Mouse (Mus musculus) neural tube, embryonic 13.5 days (tissue): ENCODE results near the gene Usmg5. TPM values are rescaled to one million over a fixed set of nuclear protein-coding genes. Genes with fewer than 3 reads are reported as not detected.

ENCODE experiments used
- ATAC-seq: fragments of 200-750 bp; cut with Nextera tagmentation; 2 replicates; pipeline ENCODE4 v1.8.0; 2017; ENCODE audit warnings: low read depth, mild to moderate bottlenecking, moderate TSS enrichment, moderate library complexity
- H3K27ac ChIP-seq: fragments of 300-500 bp; sonication (generic); replicated peaks from 2 replicates; pipeline ENCODE4 v1.5.1; 2015; ENCODE audit warnings: moderate library complexity, mild to moderate bottlenecking, inconsistent platforms
- H3K27me3 ChIP-seq: fragments of 300-500 bp; sonication (generic); 2 replicates; pipeline ENCODE4 v1.6.1; 2015; ENCODE audit warnings: mild to moderate bottlenecking, inconsistent platforms
- H3K36me3 ChIP-seq: fragments of 300-500 bp; sonication (generic); 2 replicates; pipeline ENCODE4 v1.6.1; 2015; ENCODE audit warnings: mild to moderate bottlenecking, inconsistent platforms
- H3K4me1 ChIP-seq: fragments of 300-500 bp; sonication (generic); replicated peaks from 2 replicates; pipeline ENCODE4 v1.6.1; 2015; ENCODE audit warnings: inconsistent platforms
- H3K4me2 ChIP-seq: fragments of 300-500 bp; sonication (generic); 2 replicates; pipeline ENCODE4 v1.6.1; 2015; ENCODE audit warnings: inconsistent platforms, mild to moderate bottlenecking, moderate library complexity
- H3K4me3 ChIP-seq: fragments of 300-500 bp; sonication (generic); 2 replicates; pipeline ENCODE4 v1.5.1; 2015; ENCODE audit warnings: mild to moderate bottlenecking, inconsistent platforms
- H3K9ac ChIP-seq: fragments of 300-500 bp; sonication (generic); 2 replicates; pipeline ENCODE4 v1.6.1; 2015; ENCODE audit warnings: moderate library complexity, mild to moderate bottlenecking, inconsistent platforms
- H3K9me3 ChIP-seq: fragments of 300-500 bp; sonication (generic); 2 replicates; pipeline ENCODE4 v1.6.1; 2016; ENCODE audit warnings: inconsistent platforms
- WGBS: fragments of 180-500 bp; shearing (Covaris S2); methylation state at CpG from one replicate; pipeline ENCODE4 v1.1.7; 2015; 5-methylcytosine and 5-hydroxymethylcytosine counted together
- polyA plus RNA-seq: library from polyadenylated mRNA; unstranded; fragments of >200 nt; fragmentation: Nextera tagmentation; extraction: Ambion mirVana; gene quantifications from 2 replicates; pipeline ENCODE4 v1.2.1, GENCODE M21; 2015

The Usmg5 gene
- polyA plus RNA-seq, 1 experiment from 2014 or later: 1,642 TPM

DNA sequence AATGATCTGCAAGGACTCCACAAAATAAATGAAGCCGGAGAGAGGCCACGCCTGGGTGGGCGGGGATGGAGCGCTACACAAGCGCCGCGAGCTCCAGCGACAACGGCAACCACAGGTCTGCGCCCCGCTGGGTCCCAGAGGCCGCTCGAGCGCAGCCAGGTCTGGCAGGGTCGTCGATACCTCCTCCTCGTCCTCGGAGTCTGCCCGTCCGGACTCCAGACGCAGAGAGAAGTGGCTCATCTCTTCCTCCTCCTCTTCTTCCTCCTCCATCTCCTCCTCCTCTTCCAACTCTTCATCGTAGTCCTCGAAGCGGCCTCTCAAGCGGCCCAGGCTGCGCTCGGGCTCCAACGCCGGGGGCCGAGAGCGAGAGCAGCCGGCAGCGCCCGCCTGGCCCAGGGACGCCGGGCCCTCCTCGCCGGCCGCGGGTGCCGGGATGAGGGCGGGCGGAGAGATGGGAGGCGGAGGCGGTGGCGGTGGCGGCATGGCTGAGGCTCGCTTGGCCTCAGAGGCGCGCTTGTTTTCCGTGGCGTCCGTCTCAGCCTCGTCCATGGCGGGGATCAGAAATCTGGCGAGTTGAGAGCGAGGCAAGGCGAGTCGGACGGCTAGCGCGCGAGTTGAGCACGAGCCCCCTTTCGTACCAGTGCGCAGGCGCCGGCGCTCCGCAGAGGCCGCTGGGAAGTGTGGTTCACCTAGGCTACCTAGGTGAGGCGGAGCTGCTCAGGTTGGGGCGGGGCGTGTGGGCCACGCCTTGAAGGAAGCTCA is 40.0 kb downstream of the Usmg5 start, which contains the start of gene Pcgf6:
Gene Pcgf6, minus strand, starts transcription at position 636 of the 762 bp plus-strand sequence.
- Histone ChIP-seq H3K9ac (peak within 1 kb of the TSS; percentile 84), H3K4me3 (peak within 1 kb of the TSS; percentile 83), H3K9me3 (no peaks in the 10 kb centered on the region), H3K36me3 (peaks cover 27% of the 10 kb centered on the region), H3K4me2 (peak within 1 kb of the TSS; percentile 73), H3K4me1 (peaks cover 19% of the 10 kb centered on the region), H3K27me3 (no peaks in the 10 kb centered on the region), H3K27ac (peak within 1 kb of the TSS; percentile 93)
- ATAC-seq: peak; percentile 95
- under 1% methylated on average over 75 of the region's 75 CpGs for WGBS

DNA sequence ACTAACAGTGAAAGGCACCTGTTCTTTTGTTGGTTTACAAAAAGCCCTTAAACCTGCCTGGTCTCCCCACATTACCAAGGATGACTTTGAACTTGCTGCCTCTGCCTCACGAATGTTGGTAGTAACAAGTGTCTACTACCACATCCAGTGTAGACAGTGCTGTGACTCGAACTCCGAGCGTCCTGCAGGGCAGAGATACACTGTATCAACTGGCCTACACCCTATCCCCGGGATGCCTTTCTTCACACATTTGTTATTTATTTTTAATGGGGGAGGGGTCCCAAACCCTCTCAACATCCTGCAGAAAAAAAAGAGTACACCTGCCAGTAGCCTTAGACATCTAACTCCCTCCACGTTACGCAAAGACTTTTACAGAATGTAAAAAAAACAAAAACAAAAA is 40.6 kb downstream of the Usmg5 start:
- H3K36me3 ChIP-seq: peaks cover 32% of the 10 kb centered on the region
- peak overlapping the region; percentile 84 for H3K9ac ChIP-seq
- WGBS: 7% methylated on average over 7 of the region's 7 CpGs
- peak; percentile 62; the same call in 1 of the 2 replicates for ATAC-seq
- peaks cover 19% of the 10 kb centered on the region for H3K4me1 ChIP-seq
- peak overlapping the region; percentile 83 for H3K4me3 ChIP-seq
- H3K27me3 ChIP-seq: no peaks in the 10 kb centered on the region
- peak overlapping the region; percentile 73 for H3K4me2 ChIP-seq
- H3K9me3 ChIP-seq: no peaks in the 10 kb centered on the region
- H3K27ac ChIP-seq: peak overlapping the region; percentile 93

DNA sequence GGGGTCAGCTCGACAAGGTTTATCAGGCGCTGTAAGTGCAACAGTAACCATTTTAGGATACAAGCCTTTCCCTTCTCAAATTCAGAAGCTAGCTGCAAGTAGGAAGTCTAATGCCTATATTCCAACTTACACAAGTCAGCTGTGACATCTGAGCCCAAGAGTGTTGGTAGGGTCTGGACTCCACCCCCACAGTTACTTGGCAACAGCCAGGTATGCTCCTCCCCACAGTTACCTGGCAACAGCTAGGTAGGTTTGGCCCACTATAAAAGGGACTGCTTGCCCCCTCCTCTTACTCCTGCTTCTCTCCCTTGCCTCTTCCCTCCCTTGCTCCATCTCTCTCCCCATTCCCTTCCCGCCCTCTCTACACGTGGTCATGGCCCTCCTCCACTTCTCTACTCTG is 41.4 kb downstream of the Usmg5 start:
- Histone ChIP-seq H3K9ac (peak overlapping the region; percentile 84; the same call in 1 of the 2 replicates), H3K9me3 (no peaks in the 10 kb centered on the region), H3K4me1 (peaks cover 19% of the 10 kb centered on the region), H3K36me3 (peaks cover 37% of the 10 kb centered on the region), H3K27ac (no peak overlapping the region), H3K4me3 (peak overlapping the region; percentile 83), H3K4me2 (peak overlapping the region; percentile 73), H3K27me3 (no peaks in the 10 kb centered on the region)
- no peak for ATAC-seq
- WGBS: 71% methylated on average over 4 of the region's 4 CpGs

DNA sequence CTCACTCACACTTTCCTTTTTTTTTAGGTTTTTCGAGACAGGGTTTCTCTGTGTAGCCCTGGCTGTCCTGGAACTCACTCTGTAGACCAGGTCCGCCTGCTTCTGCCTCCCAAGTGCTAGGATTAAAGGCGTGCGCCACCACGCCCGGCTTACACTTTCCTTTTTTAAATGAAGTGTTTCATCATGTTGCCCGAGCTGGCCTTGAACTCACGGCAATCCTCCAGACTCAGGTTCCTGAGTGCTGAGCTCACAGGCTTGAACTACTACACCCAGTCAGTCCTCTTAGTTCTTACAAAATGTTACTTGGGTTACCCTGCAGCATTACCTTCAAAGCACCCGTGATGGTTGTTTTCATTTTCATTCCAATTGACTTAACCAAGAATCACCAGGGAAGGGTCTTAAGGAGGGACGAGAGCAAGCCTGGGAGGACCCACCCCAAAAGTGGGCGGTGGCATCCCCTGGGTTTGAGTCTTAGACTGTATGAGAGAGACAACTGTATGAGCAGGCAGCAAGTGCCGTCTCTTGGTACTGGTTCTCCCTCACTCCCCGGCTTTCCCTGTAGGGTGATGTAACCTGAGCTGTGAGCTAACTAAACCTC is 43.1 kb downstream of the Usmg5 start:
- Histone ChIP-seq H3K9ac (no peak overlapping the region), H3K4me2 (no peak overlapping the region), H3K36me3 (peaks cover 41% of the 10 kb centered on the region), H3K27me3 (no peaks in the 10 kb centered on the region), H3K4me1 (peaks cover 19% of the 10 kb centered on the region), H3K27ac (no peak overlapping the region), H3K9me3 (no peaks in the 10 kb centered on the region), H3K4me3 (no peak overlapping the region)
- WGBS: 91% methylated on average over 13 of the region's 13 CpGs
- no peak for ATAC-seq

DNA sequence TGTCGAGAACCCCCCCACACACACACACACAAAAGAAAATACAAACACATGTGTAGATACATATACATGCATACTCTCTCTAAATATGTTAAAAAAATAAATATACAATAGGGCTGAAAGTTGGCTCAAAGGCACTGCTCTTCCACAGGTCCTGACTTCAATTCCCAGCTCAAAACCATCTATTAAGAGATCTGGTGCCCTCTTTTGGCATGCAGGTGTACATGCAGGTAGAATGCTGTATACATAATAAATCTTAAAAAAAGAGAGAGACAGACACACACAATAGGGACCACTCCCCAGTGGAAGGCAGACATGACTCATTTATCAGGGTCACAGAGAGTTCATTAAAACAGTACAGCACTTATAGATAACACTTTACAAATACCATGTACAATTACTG is 44.1 kb downstream of the Usmg5 start:
- no peak overlapping the region for H3K27ac ChIP-seq
- no peak overlapping the region for H3K4me2 ChIP-seq
- no peaks in the 10 kb centered on the region for H3K27me3 ChIP-seq
- peaks cover 19% of the 10 kb centered on the region for H3K4me1 ChIP-seq
- H3K9me3 ChIP-seq: no peaks in the 10 kb centered on the region
- WGBS: 96% methylated on average over 1 of the region's 1 CpGs
- H3K4me3 ChIP-seq: no peak overlapping the region
- no peak for ATAC-seq
- H3K36me3 ChIP-seq: peaks cover 49% of the 10 kb centered on the region
- H3K9ac ChIP-seq: no peak overlapping the region

DNA sequence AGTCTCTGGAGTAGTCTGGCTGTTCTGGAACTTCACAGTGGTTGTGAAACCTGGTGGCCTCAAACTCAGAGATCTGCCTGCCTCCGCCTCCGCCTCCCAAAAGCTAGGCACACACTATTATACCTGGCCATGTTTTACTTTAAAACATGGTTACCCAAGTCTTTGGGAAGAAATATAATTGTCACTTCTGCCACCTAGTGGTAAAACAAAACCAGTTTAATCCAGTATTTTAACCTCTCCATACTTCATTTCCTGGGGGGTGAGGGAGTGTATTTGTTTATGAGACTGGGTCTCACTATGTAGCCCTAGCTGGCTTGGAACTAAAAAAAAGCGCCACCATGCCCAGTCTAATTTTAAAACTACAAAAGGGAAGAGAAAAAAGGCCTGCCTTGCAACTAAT is 46.8 kb downstream of the Usmg5 start:
- WGBS: 91% methylated on average over 3 of the region's 3 CpGs
- H3K27ac ChIP-seq: no peak overlapping the region
- no peak overlapping the region for H3K4me3 ChIP-seq
- H3K27me3 ChIP-seq: no peaks in the 10 kb centered on the region
- H3K9ac ChIP-seq: no peak overlapping the region
- H3K9me3 ChIP-seq: no peaks in the 10 kb centered on the region
- peaks cover 68% of the 10 kb centered on the region for H3K36me3 ChIP-seq
- no peak overlapping the region for H3K4me2 ChIP-seq
- ATAC-seq: no peak
- peaks cover 4% of the 10 kb centered on the region; the same call in 1 of the 2 replicates for H3K4me1 ChIP-seq

DNA sequence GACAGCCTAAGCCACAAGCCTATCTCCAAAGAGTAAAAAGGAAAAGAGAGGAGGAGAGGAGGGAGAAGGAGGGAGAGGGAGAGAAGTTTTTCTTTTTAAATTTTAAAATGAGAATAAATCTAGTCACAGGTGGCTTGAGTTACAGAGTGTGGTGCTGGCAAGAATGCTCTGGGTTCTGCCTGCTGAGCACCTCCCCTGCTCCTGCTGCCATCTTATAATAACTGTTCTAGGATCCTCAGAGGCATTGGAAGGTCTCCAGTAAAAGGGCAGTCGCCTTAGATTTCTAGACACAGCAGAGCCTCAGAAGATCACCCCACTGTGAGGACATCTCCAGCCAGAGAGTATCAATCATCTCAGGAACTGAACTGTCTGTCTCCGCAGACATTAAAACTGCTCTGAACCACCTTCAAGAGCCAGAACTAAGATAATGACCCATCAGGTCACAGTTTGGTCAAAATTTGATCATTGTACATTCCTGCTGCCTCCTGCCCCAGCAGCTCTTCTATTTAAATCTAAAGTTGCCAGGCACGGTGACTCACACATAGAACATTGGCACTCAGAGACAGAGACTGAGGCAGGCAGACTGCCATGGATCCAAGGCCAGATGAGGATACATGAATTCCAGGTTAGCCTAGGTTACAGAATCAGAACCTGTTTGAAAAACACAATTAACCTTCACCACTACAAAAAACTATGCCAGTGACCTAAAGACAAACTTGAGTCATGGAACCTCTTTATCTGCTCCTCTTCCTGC is 49.5 kb downstream of the Usmg5 start:
- H3K27me3 ChIP-seq: no peaks in the 10 kb centered on the region
- peaks cover 65% of the 10 kb centered on the region for H3K36me3 ChIP-seq
- WGBS: 93% methylated on average over 3 of the region's 3 CpGs
- no peak overlapping the region for H3K9ac ChIP-seq
- H3K4me2 ChIP-seq: no peak overlapping the region
- H3K27ac ChIP-seq: no peak overlapping the region
- no peak overlapping the region for H3K4me3 ChIP-seq
- ATAC-seq: no peak
- H3K4me1 ChIP-seq: no peaks in the 10 kb centered on the region
- H3K9me3 ChIP-seq: no peaks in the 10 kb centered on the region

DNA sequence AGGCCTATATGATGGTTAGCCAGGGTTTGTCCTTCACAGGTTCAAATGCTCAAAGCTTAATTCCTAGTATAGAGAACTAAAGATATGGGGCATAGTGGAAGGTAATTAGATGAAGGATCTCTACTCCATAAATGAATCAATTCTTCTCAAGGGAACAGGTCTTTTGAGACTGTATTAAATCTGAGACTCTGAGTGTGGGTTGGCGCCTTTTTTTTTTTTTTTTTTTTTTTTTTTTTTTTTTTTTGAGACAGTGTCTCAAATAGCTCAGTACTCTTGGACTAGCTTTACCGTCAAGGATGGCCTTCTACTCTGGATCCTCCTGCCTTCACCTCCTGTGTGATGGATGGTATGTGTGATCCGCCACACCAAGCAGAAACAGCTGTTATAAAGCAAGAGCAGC is 53.9 kb downstream of the Usmg5 start:
- no peak overlapping the region for H3K9ac ChIP-seq
- ATAC-seq: no peak
- no peaks in the 10 kb centered on the region for H3K9me3 ChIP-seq
- H3K27ac ChIP-seq: no peak overlapping the region
- no peaks in the 10 kb centered on the region for H3K27me3 ChIP-seq
- peaks cover 74% of the 10 kb centered on the region for H3K36me3 ChIP-seq
- H3K4me2 ChIP-seq: no peak overlapping the region
- no peaks in the 10 kb centered on the region for H3K4me1 ChIP-seq
- no peak overlapping the region for H3K4me3 ChIP-seq
- 83% methylated on average over 3 of the region's 3 CpGs for WGBS

DNA sequence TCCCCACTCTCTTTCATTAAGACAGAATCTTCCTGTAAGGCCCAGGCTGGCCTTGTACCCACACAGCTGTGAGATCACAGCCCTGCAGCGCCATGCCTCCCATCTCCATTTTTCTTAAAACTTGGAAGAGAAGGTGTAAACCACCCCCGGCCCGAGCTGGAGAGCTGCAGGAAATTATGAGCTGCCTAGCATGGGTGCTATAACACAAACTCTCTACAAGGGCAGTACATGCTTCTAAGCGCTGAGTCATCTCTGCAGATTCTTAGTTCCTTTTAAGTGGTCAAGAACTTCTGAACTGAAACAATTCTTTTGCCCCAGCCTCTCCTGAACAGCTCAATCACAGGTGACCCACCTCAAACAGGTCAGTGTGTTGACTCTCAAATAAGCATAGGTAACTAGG is 55.5 kb downstream of the Usmg5 start:
- Histone ChIP-seq H3K27ac (no peak overlapping the region), H3K9me3 (no peaks in the 10 kb centered on the region), H3K27me3 (no peaks in the 10 kb centered on the region), H3K4me3 (no peak overlapping the region), H3K36me3 (peaks cover 63% of the 10 kb centered on the region), H3K9ac (no peak overlapping the region), H3K4me2 (no peak overlapping the region), H3K4me1 (no peaks in the 10 kb centered on the region; the same call in 1 of the 2 replicates)
- WGBS: 91% methylated on average over 4 of the region's 4 CpGs
- ATAC-seq: no peak

Other genes with a start within 250 kb of the Usmg5 start
- gene Ina, start 75.9 kb downstream of the Usmg5 start, polyA plus RNA-seq: 680 and 687 TPM in 2 replicates
- 81.7 and 85.0 TPM in 2 replicates for gene Nt5c2, start 75.5 kb downstream of the Usmg5 start, polyA plus RNA-seq
- 26.9 and 29.1 TPM in 2 replicates for gene Pcgf6, start 39.7 kb downstream of the Usmg5 start, polyA plus RNA-seq
- 6.8 and 7.2 TPM in 2 replicates for gene Taf5, start 22.9 kb downstream of the Usmg5 start, polyA plus RNA-seq
- gene Pdcd11, start 121 bp upstream of the Usmg5 start, polyA plus RNA-seq: 5.1 and 5.7 TPM in 2 replicates
- gene Calhm2, start 47.6 kb upstream of the Usmg5 start, polyA plus RNA-seq: 1.6 and 1.9 TPM in 2 replicates
- not detected in 2 replicates for gene Calhm1, start 53.6 kb upstream of the Usmg5 start, polyA plus RNA-seq
- gene Calhm3, start 67.1 kb upstream of the Usmg5 start, polyA plus RNA-seq: not detected in 2 replicates
- gene Neurl1a, start 88.2 kb upstream of the Usmg5 start, polyA plus RNA-seq: 6.1 and 7.6 TPM in 2 replicates